Mouse (Mus musculus): ENCODE results near the gene Epx.
A peak's percentile ranks its signal among the peaks of the same experiment; 100 is the strongest.
"Not testable (repeated sequence)": the region's sequence is repeated elsewhere in the genome, so short reads cannot be mapped to it uniquely, and the experiment has no call there.

Gene Epx

DNA sequence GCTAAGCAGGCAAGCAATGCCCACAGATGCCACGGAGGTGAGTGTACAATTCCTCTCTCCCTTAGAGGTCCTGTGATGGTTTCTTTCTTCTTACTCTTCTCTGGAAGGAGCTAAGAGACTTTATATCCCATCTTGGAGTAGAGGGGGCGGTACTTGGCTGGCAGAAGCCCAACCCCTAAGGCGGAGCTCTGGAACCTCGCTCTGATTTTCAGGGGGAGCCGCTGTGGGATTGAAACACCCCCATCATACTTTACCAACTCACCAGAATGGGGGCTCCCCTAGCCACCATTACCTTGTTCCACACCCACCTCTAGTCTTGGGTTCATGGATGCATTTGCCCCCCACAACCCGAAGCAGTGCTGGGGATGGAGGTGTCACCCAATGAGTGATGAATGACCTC is at the start of gene Epx:
Epx (minus strand) TSS at position 101 of the 400 bp plus-strand sequence.
- no peaks in the 10 kb centered on the region for H3K36me3 ChIP-seq (ENCODE audit: control insufficient read depth, insufficient read depth, low read length, poor library complexity, severe bottlenecking)
- H3K27me3 ChIP-seq (ENCODE audit: control insufficient read depth, insufficient read depth, low read length, poor library complexity, severe bottlenecking) = no peaks in the 10 kb centered on the region
- no peak for DNase-seq (ENCODE audit: low read depth, low spot score)

DNA sequence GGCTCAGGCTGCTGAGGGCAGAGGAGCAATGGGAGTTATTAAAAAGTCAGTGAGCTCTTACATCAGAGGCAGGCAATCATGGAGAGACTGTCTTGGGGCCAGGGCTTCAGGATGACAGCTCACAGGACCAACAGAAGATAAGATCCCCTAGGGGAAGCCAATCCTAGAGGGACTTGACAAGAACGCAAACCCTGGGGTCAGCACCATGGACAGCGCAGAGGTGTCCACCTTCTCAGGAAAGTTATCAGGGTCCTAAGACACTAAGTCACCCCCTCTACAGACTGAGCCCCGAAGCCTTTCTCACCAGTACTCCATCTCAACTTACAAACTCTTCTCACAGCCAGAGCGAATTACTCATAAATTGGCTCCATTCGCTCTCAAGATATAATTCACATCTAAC is 45.6 kb upstream of the Epx start, which contains the start of gene Olfr464:
Olfr464 (minus strand) TSS at position 2 of the 400 bp plus-strand sequence.
- peak; percentile 24 for DNase-seq (ENCODE audit: low read depth, low spot score)
- H3K36me3 ChIP-seq (ENCODE audit: control insufficient read depth, insufficient read depth, low read length, poor library complexity, severe bottlenecking) = no peaks in the 10 kb centered on the region
- H3K27me3 ChIP-seq (ENCODE audit: control insufficient read depth, insufficient read depth, low read length, poor library complexity, severe bottlenecking) = no peaks in the 10 kb centered on the region

DNA sequence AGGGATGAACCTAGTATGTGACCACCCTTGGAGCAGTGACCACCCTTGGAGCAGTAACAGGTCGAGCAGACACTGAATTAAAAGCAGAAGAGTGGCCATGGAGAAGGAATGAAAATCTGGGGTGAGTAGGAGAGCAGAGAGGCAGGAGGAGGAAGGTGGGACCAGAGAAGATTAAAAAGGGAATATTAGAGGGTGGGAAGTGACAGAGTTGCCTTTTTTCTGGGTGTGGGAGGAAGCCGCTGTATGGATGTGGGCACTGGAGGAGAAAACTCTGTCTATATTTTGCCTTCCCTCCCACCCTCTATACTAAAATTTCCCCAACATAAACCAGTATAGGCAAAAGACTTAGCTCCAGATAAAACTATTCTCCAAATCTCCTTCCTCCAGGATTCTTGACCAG is 45.0 kb upstream of the Epx start:
- DNase-seq (ENCODE audit: low read depth, low spot score) = no peak
- Histone ChIP-seq H3K36me3 (ENCODE audit: control insufficient read depth, insufficient read depth, low read length, poor library complexity, severe bottlenecking) (no peaks in the 10 kb centered on the region), H3K27me3 (ENCODE audit: control insufficient read depth, insufficient read depth, low read length, poor library complexity, severe bottlenecking) (no peaks in the 10 kb centered on the region)

DNA sequence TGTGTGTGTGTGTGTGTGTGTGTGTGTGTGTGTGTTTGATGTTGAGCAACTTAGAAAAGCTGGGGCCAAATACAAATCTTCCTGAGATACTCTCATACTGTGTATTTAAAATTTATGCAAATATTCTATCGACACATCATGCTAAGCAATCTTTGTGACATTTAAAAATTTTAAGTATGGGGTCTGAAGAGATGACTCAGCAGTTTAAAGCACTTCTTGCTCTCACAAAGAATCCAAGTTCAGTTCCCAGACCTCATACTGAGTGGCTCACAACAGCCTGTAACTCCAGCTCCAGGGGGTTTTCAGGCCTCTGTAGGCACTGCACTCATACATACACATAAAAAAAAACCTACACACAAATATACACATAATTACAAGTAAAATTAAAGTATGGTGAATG is 40.7 kb upstream of the Epx start:
- Histone ChIP-seq H3K27me3 (ENCODE audit: control insufficient read depth, insufficient read depth, low read length, poor library complexity, severe bottlenecking) (no peaks in the 10 kb centered on the region), H3K36me3 (ENCODE audit: control insufficient read depth, insufficient read depth, low read length, poor library complexity, severe bottlenecking) (no peaks in the 10 kb centered on the region)
- no peak for DNase-seq (ENCODE audit: low read depth, low spot score)

DNA sequence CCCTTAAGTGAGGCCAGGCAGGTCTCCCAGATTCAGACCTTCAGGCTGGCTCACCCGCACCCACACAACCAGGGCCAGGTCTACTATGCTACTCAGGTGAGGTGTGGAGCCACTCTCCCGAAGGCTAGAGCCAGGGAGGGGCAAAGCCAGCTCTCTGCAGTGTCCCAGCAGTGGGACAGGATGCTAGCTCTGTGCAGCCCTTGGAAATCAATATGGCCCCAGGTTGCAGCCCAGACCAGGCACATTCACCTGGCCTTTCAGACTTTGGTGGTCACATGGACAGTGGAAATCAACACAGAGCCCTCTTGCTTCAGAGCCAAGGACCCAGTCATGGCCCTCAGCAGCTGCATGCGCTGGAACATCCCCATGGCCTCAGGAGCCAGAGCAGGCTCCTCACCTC is 29.0 kb upstream of the Epx start:
- DNase-seq (ENCODE audit: low read depth, low spot score) = no peak
- Histone ChIP-seq H3K27me3 (ENCODE audit: control insufficient read depth, insufficient read depth, low read length, poor library complexity, severe bottlenecking) (no peaks in the 10 kb centered on the region), H3K36me3 (ENCODE audit: control insufficient read depth, insufficient read depth, low read length, poor library complexity, severe bottlenecking) (no peaks in the 10 kb centered on the region)

DNA sequence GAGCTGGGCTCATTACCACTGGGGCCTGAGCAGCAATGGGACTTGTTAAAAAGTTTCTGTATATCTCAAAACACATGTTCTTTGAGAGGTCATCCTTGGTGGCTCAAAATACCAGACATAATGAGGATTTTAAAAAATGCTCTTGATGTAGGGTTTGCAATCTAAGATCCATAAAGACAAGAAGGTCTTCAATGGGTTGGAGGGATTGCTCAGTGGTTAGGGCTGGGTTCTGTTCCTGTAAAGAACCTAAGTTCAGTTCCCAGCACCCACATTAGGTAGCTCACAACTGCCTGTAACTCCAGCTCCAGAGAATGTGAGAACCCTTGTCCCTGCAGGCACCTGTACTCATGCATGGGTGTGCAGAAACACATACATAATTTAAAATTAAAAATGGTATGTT is 22.0 kb upstream of the Epx start, which contains the start of gene Olfr463:
Olfr463 (minus strand) TSS at position 101 of the 400 bp plus-strand sequence.
- Histone ChIP-seq H3K36me3 (ENCODE audit: control insufficient read depth, insufficient read depth, low read length, poor library complexity, severe bottlenecking) (no peaks in the 10 kb centered on the region), H3K27me3 (ENCODE audit: control insufficient read depth, insufficient read depth, low read length, poor library complexity, severe bottlenecking) (no peaks in the 10 kb centered on the region)
- DNase-seq (ENCODE audit: low read depth, low spot score) = no peak

DNA sequence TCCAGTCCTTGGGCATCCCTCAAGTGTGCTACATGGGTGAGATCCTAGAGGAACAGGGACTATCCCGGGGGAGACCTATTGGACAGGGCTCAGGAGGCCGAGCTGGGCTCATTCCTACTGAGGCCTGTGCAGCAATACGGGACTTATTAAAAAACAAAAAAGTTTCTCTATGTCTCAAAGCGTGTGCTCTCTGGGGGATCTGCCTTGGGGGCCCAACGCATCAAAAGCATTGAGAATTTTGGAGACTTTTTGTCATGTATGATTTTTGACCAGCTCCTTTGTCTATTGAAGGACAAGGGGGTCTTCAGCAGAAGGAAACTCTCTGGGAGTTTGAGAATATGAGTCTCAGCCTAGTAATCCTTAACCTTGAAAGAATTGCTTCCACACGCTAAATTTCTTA is 16.8 kb upstream of the Epx start, which contains the start of gene Olfr462:
Olfr462 (minus strand) TSS at position 101 of the 400 bp plus-strand sequence.
- H3K36me3 ChIP-seq (ENCODE audit: control insufficient read depth, insufficient read depth, low read length, poor library complexity, severe bottlenecking) = no peaks in the 10 kb centered on the region
- no peaks in the 10 kb centered on the region for H3K27me3 ChIP-seq (ENCODE audit: control insufficient read depth, insufficient read depth, low read length, poor library complexity, severe bottlenecking)
- no peak for DNase-seq (ENCODE audit: low read depth, low spot score)

DNA sequence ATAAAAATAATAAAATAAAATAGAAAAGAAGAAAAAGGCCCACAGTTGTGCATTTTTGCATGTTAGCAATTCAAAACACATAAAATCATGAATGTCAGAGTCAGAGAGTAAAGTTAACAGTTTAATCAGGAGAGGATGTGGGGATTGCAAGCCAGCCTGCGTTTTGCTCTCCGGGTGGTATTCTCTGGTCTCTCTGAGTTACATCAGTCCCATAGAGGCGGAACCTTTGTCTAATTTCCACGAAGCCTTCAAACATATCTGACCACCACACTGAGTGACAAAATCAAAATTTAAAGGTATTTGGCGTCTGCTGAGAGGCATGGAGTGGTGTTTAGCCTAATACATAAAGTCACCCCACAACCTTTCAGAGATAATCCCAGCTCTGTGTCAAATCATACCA is 9.5 kb upstream of the Epx start:
- Histone ChIP-seq H3K27me3 (ENCODE audit: control insufficient read depth, insufficient read depth, low read length, poor library complexity, severe bottlenecking) (no peaks in the 10 kb centered on the region), H3K36me3 (ENCODE audit: control insufficient read depth, insufficient read depth, low read length, poor library complexity, severe bottlenecking) (no peaks in the 10 kb centered on the region)
- no peak for DNase-seq (ENCODE audit: low read depth, low spot score)

DNA sequence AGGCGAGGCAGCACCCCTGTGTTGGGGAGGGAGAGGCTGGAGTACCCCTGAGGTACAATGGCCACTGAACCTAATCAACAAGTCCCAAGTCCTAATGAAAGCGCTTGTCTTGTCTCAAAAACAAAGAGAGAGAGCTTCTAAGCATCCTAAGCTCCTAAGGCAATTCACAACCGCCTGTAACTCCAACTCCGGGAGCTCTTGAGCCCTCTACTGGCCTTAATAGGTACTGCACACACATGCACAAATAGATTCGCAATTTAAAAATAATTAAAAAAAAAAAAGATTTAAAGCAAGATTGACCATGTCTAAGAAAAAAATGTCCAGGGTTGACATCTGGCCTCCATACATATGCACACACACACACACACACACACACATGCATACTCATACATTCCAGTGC is 8.2 kb upstream of the Epx start:
- H3K36me3 ChIP-seq (ENCODE audit: control insufficient read depth, insufficient read depth, low read length, poor library complexity, severe bottlenecking) = no peaks in the 10 kb centered on the region
- DNase-seq (ENCODE audit: low read depth, low spot score) = peak; percentile 43
- no peaks in the 10 kb centered on the region for H3K27me3 ChIP-seq (ENCODE audit: control insufficient read depth, insufficient read depth, low read length, poor library complexity, severe bottlenecking)

DNA sequence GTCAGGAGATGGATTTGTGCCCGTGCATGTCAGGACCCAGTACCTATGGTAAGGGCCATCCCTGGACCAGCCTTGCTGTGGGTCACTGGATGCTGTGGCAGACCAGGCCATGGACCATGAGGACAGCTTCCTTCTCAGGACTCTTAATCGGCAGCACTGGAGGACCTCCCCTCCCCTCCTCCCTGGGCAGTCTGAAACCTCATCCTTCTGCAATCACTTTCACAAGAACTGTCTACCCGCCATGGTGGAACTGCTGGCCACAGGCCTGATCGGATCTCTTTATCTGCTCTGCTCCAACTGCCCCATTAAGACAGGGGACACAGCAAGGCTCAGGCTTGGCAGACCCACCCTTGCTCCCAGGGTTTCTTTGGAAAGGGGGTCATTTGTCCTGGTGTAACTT is 6.4 kb upstream of the Epx start:
- DNase-seq (ENCODE audit: low read depth, low spot score) = no peak
- Histone ChIP-seq H3K36me3 (ENCODE audit: control insufficient read depth, insufficient read depth, low read length, poor library complexity, severe bottlenecking) (no peaks in the 10 kb centered on the region), H3K27me3 (ENCODE audit: control insufficient read depth, insufficient read depth, low read length, poor library complexity, severe bottlenecking) (no peaks in the 10 kb centered on the region)

DNA sequence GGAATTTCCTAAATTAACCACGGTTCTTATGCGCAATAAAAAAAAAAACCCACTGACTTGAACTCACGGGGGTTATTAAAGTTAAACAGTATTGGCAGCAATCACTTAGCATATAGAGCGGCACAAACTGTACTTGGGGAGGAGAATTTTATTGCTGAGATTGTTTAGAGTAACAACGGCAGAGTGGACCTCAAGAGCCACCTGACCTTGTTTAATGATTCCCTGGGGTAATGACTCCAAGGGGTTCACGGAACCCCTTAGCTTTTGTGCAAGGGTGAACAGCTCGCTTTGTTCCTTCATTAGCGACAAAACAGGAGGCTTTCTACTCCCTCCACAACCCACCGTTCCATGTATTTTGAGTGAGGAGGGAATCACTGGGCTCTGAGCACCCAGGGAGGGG is 4.5 kb upstream of the Epx start:
- H3K27me3 ChIP-seq (ENCODE audit: control insufficient read depth, insufficient read depth, low read length, poor library complexity, severe bottlenecking) = no peaks in the 10 kb centered on the region

DNA sequence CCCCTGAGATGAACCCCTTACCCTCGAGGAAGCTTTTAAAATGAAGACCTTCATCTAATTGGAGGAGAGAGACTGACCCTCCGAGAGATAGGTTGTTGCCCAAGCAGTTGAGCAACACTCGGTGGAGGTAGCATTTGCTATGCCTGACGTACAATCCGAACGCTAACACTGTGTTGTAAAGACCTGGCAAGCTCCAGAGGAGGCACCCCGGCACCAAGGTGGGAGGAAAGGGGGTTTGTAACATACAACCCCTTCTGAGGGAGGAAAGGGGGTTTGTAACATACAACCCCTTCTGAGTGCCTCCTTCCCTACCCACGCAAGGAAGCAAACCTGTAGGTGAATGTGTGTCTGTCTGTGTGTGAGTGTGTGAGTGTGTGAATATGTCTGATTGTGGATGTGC is 3.6 kb downstream of the Epx start:
- no peak for DNase-seq (ENCODE audit: low read depth, low spot score)
- H3K27me3 ChIP-seq (ENCODE audit: control insufficient read depth, insufficient read depth, low read length, poor library complexity, severe bottlenecking) = no peaks in the 10 kb centered on the region

More for the DNA sequence above, 4.5 kb upstream of the Epx start:
- DNase-seq (ENCODE audit: low read depth, low spot score) = no peak
- H3K36me3 ChIP-seq (ENCODE audit: control insufficient read depth, insufficient read depth, low read length, poor library complexity, severe bottlenecking) = no peaks in the 10 kb centered on the region

DNA sequence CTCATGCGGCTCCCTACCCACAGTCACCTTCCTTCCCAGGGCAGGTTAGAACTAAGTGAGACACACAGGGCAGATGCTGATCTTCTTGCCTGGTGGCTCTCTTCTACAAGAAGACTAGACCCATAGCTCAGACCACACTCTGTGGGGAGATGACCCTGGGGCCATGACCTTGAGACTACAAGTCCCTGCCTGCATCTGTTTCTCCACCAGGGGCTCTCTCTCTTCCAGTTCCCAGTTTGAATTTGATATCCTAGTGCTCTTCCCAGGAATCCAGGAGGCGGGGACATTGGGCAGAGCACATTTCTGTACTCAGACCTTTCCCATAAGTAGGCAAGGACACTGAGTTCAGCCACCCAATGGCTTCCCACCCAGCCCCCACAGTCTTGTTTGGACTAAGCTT is 5.2 kb downstream of the Epx start:
- H3K36me3 ChIP-seq (ENCODE audit: control insufficient read depth, insufficient read depth, low read length, poor library complexity, severe bottlenecking) = no peaks in the 10 kb centered on the region
- DNase-seq (ENCODE audit: low read depth, low spot score) = no peak
- no peaks in the 10 kb centered on the region for H3K27me3 ChIP-seq (ENCODE audit: control insufficient read depth, insufficient read depth, low read length, poor library complexity, severe bottlenecking)

More for the DNA sequence above, 3.6 kb downstream of the Epx start:
- H3K36me3 ChIP-seq (ENCODE audit: control insufficient read depth, insufficient read depth, low read length, poor library complexity, severe bottlenecking) = no peaks in the 10 kb centered on the region

DNA sequence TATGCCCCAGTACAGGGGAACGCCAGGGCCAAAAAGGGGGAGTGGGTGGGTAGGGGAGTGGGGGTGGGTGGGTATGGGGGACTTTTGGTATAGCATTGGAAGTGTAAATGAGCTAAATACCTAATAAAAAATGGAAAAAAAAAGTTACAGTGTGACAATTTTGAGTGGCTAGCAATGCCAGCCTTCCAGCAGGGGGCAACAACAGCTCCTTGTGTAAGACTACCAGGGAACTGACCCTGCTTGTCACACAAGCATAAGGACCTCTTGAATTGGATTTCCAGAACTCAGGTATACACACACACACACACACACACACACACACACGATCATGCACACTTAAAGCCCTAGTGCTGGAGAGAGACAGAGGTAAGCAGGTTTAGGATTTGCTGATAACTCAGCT is 8.4 kb downstream of the Epx start:
- not testable (repeated sequence) for H3K36me3 ChIP-seq (ENCODE audit: control insufficient read depth, insufficient read depth, low read length, poor library complexity, severe bottlenecking); H3K27me3 ChIP-seq (ENCODE audit: control insufficient read depth, insufficient read depth, low read length, poor library complexity, severe bottlenecking); DNase-seq (ENCODE audit: low read depth, low spot score)

DNA sequence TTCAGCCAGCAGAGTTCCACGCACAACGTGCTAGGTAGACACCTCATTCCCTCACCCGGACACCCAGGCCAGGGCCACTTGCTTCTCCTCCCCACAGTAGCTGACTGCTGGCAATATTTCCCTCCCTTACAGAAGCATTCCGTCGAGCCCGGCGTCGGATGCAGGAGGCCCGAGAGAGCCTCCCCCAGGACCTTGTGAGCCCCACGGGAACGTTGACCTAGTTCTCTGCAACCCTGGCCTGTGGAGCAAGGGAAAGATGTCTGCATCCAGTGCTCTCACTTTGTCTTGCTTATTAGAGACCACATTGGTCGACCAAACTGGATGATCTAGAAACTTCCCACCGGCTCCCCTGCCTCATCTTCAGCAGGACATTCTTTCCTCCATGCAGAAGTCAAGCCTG is 12.5 kb downstream of the Epx start:
- no peak for DNase-seq (ENCODE audit: low read depth, low spot score)
- peaks cover 2% of the 10 kb centered on the region; the same call in 1 of the 2 replicates for H3K36me3 ChIP-seq (ENCODE audit: control insufficient read depth, insufficient read depth, low read length, poor library complexity, severe bottlenecking)
- no peaks in the 10 kb centered on the region for H3K27me3 ChIP-seq (ENCODE audit: control insufficient read depth, insufficient read depth, low read length, poor library complexity, severe bottlenecking)

DNA sequence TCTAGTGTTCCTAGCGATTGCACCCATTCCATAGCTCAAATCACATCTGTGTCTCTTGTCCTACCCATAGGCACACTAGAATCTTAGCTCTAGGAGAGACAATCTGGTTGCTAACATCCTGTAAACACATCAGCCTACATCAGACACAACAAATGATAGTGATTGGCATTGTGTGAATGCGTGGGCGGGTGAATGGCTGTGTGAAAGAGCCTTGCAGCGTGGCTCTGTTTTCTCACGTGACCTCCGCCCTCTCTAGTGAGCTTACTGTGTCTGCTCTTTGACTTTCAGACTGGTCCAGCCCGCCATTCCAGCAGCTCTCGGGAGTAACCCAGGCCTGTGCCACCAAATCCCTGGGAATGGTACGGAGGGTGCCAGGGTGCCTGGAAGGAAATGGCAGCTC is 14.9 kb downstream of the Epx start:
- no peak for DNase-seq (ENCODE audit: low read depth, low spot score)
- H3K36me3 ChIP-seq (ENCODE audit: control insufficient read depth, insufficient read depth, low read length, poor library complexity, severe bottlenecking) = peaks cover 2% of the 10 kb centered on the region; the same call in 1 of the 2 replicates
- no peaks in the 10 kb centered on the region for H3K27me3 ChIP-seq (ENCODE audit: control insufficient read depth, insufficient read depth, low read length, poor library complexity, severe bottlenecking)
